Comparison of ENCODE assay signal across 8 mouse cellular contexts in the genomic region with DNA sequence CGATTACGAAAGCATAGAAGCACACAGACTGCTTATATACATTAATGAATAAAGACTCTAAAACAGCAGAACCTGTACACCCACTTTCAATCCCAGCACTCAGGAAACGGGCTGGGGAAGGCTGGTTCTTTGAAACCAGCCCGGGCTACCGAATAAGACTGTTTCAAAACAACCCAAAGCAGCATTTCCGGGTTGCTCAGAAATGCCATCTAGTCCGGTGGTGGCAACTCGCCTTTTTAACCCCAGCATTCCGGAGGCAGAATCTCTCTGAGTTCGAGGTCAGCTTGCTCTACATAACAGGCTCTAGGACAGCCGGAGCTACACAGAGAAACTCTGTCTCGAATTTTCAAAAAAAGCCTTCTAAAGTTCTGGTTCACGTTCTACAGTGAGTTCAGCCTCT. TPM values are rescaled to one million over a fixed set of nuclear protein-coding genes. Genes with fewer than 3 reads are reported as not detected.
A peak's percentile ranks its signal among the peaks of the same experiment; 100 is the strongest.
DNase-seq lines count a peak whose midpoint lies in the region; ATAC-seq lines count a peak whose summit lies in the region.

No protein-coding gene starts in this region.

- no peaks in the 10 kb centered on the region for H3K27me3 ChIP-seq in erythroblast, embryonic 14.5 days (ENCODE audit: control insufficient read depth)
- H3K27me3 ChIP-seq in forebrain, embryonic 12.5 days = peaks cover 15% of the 10 kb centered on the region
- no peaks in the 10 kb centered on the region for H3K27me3 ChIP-seq in liver, embryonic 13.5 days

- H3K9ac ChIP-seq in forebrain, embryonic 12.5 days = peak overlapping the region; percentile 73
- peak overlapping the region; percentile 78 for H3K9ac ChIP-seq in liver, embryonic 13.5 days

- peak overlapping the region; percentile 97 for H3K4me2 ChIP-seq in forebrain, embryonic 12.5 days
- peak overlapping the region; percentile 100 for H3K4me2 ChIP-seq in liver, embryonic 13.5 days

- H3K4me3 ChIP-seq in erythroblast, embryonic 14.5 days (replicated peaks) = peak overlapping the region; percentile 75
- H3K4me3 ChIP-seq in forebrain, embryonic 12.5 days (replicated peaks) = peak overlapping the region; percentile 66
- peak overlapping the region; percentile 73 for H3K4me3 ChIP-seq in liver, embryonic 13.5 days (replicated peaks)

- H3K4me1 ChIP-seq in erythroblast, embryonic 14.5 days (ENCODE audit: control insufficient read depth) = peaks cover 54% of the 10 kb centered on the region
- peaks cover 40% of the 10 kb centered on the region for H3K4me1 ChIP-seq in forebrain, embryonic 12.5 days
- peaks cover 64% of the 10 kb centered on the region for H3K4me1 ChIP-seq in liver, embryonic 13.5 days (replicated peaks)

- 23% methylated on average over 13 of the region's 13 CpGs for WGBS in forebrain, embryonic 12.5 days
- 13% methylated on average over 13 of the region's 13 CpGs for WGBS in liver, embryonic 13.5 days (ENCODE audit: insufficient replicate concordance)

- no peak overlapping the region for H3K27ac ChIP-seq in forebrain, embryonic 12.5 days
- H3K27ac ChIP-seq in liver, embryonic 13.5 days = peak overlapping the region; percentile 39; the same call in 1 of the 2 replicates

- DNase-seq in 416B (ENCODE audit: low read depth) = peak; percentile 50
- no peak for DNase-seq in liver, embryonic 13.5 days
- no peak for DNase-seq in layer of hippocampus, postnatal 36 days
- DNase-seq in spleen, adult 18-20 months = no peak
- no peak for DNase-seq in adrenal gland, postnatal 4 days (ENCODE audit: low spot score in 2 of 2)

- no peaks in the 10 kb centered on the region for H3K9me3 ChIP-seq in erythroblast, embryonic 14.5 days (ENCODE audit: control insufficient read depth, low read length)
- no peaks in the 10 kb centered on the region for H3K9me3 ChIP-seq in forebrain, embryonic 12.5 days
- no peaks in the 10 kb centered on the region for H3K9me3 ChIP-seq in liver, embryonic 13.5 days (replicated peaks)

- H3K36me3 ChIP-seq in erythroblast, embryonic 14.5 days (ENCODE audit: control insufficient read depth) = peaks cover 32% of the 10 kb centered on the region
- H3K36me3 ChIP-seq in forebrain, embryonic 12.5 days (replicated peaks) = peaks cover 38% of the 10 kb centered on the region
- peaks cover 35% of the 10 kb centered on the region for H3K36me3 ChIP-seq in liver, embryonic 13.5 days

- no peak for ATAC-seq in erythroblast, adult 5-6 weeks (replicated peaks; ENCODE audit: low FRiP score, poor library complexity, severe bottlenecking)
- no peak for ATAC-seq in forebrain, embryonic 12.5 days (ENCODE audit: low FRiP score)
- ATAC-seq in liver, embryonic 13.5 days (ENCODE audit: low read depth) = no peak

RNA-seq across cellular contexts. Expression of a gene that starts 0.6 kb away (rescaled TPM):
- polyA plus RNA-seq in erythroblast, embryonic 14.5 days (2012) = 0.70 and 0.83 TPM in 2 replicates
- 1.2 and 1.9 TPM in 2 replicates for total RNA-seq in erythroblast, adult 5-6 weeks (2015; ENCODE audit: low replicate concordance)
- 2.6 and 5.7 TPM in 2 replicates for total RNA-seq in erythroblast, adult 5-6 weeks (2017; ENCODE audit: low replicate concordance)
- polyA plus RNA-seq in forebrain, embryonic 12.5 days (2016; fragmentation: Nextera tagmentation; extraction: Ambion mirVana) = 24.7 and 24.8 TPM in 2 replicates
- 15.0 and 16.3 TPM in 2 replicates for polyA plus RNA-seq in liver, embryonic 13.5 days (2015; fragmentation: Nextera tagmentation; extraction: Ambion mirVana)
- 10 to 100 TPM; 17.6 to 19.4 TPM for total RNA-seq in layer of hippocampus, postnatal 36 days (2021)
- 10 to 100 TPM; 14.1 to 16.1 TPM for total RNA-seq in adrenal gland, postnatal 4 days (2021)

RNA-seq across cellular contexts. Expression of a gene that starts 0.9 kb away (rescaled TPM):
- polyA plus RNA-seq in erythroblast, embryonic 14.5 days (2012) = 0.96 and 1.0 TPM in 2 replicates
- 0.19 and 3.3 TPM in 2 replicates for total RNA-seq in erythroblast, adult 5-6 weeks (2015; ENCODE audit: low replicate concordance)
- not detected in 2 replicates for total RNA-seq in erythroblast, adult 5-6 weeks (2017; ENCODE audit: low replicate concordance)
- polyA plus RNA-seq in forebrain, embryonic 12.5 days (2016; fragmentation: Nextera tagmentation; extraction: Ambion mirVana) = 4.8 and 5.3 TPM in 2 replicates
- 1.1 and 1.2 TPM in 2 replicates for polyA plus RNA-seq in liver, embryonic 13.5 days (2015; fragmentation: Nextera tagmentation; extraction: Ambion mirVana)
- total RNA-seq in layer of hippocampus, postnatal 36 days (2021) = 1 to 10 TPM; 6.0 to 7.0 TPM
- total RNA-seq in adrenal gland, postnatal 4 days (2021) = 1 to 10 TPM; 9.1 to 9.6 TPM

RNA-seq across cellular contexts. Expression of a gene that starts 14.1 kb away (rescaled TPM):
- polyA plus RNA-seq in erythroblast, embryonic 14.5 days (2012) = 3.4 and 3.6 TPM in 2 replicates
- 8.6 and 8.8 TPM in 2 replicates for total RNA-seq in erythroblast, adult 5-6 weeks (2015; ENCODE audit: low replicate concordance)
- 4.6 and 5.2 TPM in 2 replicates for total RNA-seq in erythroblast, adult 5-6 weeks (2017; ENCODE audit: low replicate concordance)
- 89.7 and 100 TPM in 2 replicates for polyA plus RNA-seq in forebrain, embryonic 12.5 days (2016; fragmentation: Nextera tagmentation; extraction: Ambion mirVana)
- polyA plus RNA-seq in liver, embryonic 13.5 days (2015; fragmentation: Nextera tagmentation; extraction: Ambion mirVana) = 19.1 and 21.0 TPM in 2 replicates
- total RNA-seq in layer of hippocampus, postnatal 36 days (2021) = 10 to 100 TPM; 44.4 to 53.4 TPM
- 10 to 100 TPM; 38.6 to 45.2 TPM for total RNA-seq in adrenal gland, postnatal 4 days (2021)

RNA-seq across cellular contexts. Expression of a gene that starts 23.2 kb away (rescaled TPM):
- polyA plus RNA-seq in erythroblast, embryonic 14.5 days (2012) = 1.4 and 1.6 TPM in 2 replicates
- 1.3 and 2.7 TPM in 2 replicates for total RNA-seq in erythroblast, adult 5-6 weeks (2015; ENCODE audit: low replicate concordance)
- total RNA-seq in erythroblast, adult 5-6 weeks (2017; ENCODE audit: low replicate concordance) = 11.4 and 18.0 TPM in 2 replicates
- 23.3 and 23.7 TPM in 2 replicates for polyA plus RNA-seq in forebrain, embryonic 12.5 days (2016; fragmentation: Nextera tagmentation; extraction: Ambion mirVana)
- polyA plus RNA-seq in liver, embryonic 13.5 days (2015; fragmentation: Nextera tagmentation; extraction: Ambion mirVana) = 8.6 and 9.9 TPM in 2 replicates
- 10 to 100 TPM; 36.2 to 37.1 TPM for total RNA-seq in layer of hippocampus, postnatal 36 days (2021)
- total RNA-seq in adrenal gland, postnatal 4 days (2021) = 10 to 100 TPM; 39.6 to 41.6 TPM

RNA-seq across cellular contexts. Expression of a gene that starts 45.3 kb away (rescaled TPM):
- polyA plus RNA-seq in erythroblast, embryonic 14.5 days (2012) = not detected in 2 replicates
- total RNA-seq in erythroblast, adult 5-6 weeks (2015; ENCODE audit: low replicate concordance) = not detected in 2 replicates
- not detected in 2 replicates for total RNA-seq in erythroblast, adult 5-6 weeks (2017; ENCODE audit: low replicate concordance)
- polyA plus RNA-seq in forebrain, embryonic 12.5 days (2016; fragmentation: Nextera tagmentation; extraction: Ambion mirVana) = 2.8 and 5.4 TPM in 2 replicates
- polyA plus RNA-seq in liver, embryonic 13.5 days (2015; fragmentation: Nextera tagmentation; extraction: Ambion mirVana) = 0.31 and 0.70 TPM in 2 replicates
- total RNA-seq in layer of hippocampus, postnatal 36 days (2021) = 1 to 10 TPM; 3.1 to 3.4 TPM
- 1 to 10 TPM; 2.6 to 3.9 TPM for total RNA-seq in adrenal gland, postnatal 4 days (2021)

Comparison
In these comparisons a context has a peak if more than half of its experiments do, and no peak if none do; other contexts are left out.
1. RNA of a gene that starts 14.1 kb away (total RNA-seq): 44.4 to 53.4 TPM in layer of hippocampus, postnatal 36 days and 38.6 to 45.2 TPM in adrenal gland, postnatal 4 days; 4.6 to 8.8 TPM in erythroblast, adult 5-6 weeks; every median in the first group is over 4 times any median in the second.
2. Peak in every context shown above with its lines, with median percentiles within 50 percentile points of each other: H3K4me3 ChIP-seq.